In genomic region chr1:164994247-164994660, GRCm38 (mm10) we compare ENCODE assay signal across 10 mouse cellular contexts. TPM values are rescaled to one million over a fixed set of nuclear protein-coding genes. Genes with fewer than 3 reads are reported as not detected.
DNase-seq lines count a peak whose midpoint lies in the region; ATAC-seq and TF ChIP-seq lines count a peak whose summit lies in the region.
"Had no signal": no experiment of that assay in that cellular context is flagged by ENCODE, and none has a peak within 500 bp of the region (broad histone marks: within the 10 kb centered on the region; RNA-seq: fewer than 3 reads in every experiment).

No protein-coding gene starts in this region.

- no peak overlapping the region for H3K4me3 ChIP-seq in limb, embryonic 14.5 days (replicated peaks; ENCODE audit: low read length)
- no peak overlapping the region for H3K4me3 ChIP-seq in limb, embryonic 10.5 days
- no peak overlapping the region for H3K4me3 ChIP-seq in heart, embryonic 12.5 days
- H3K4me3 ChIP-seq in myocyte = no peak overlapping the region
- H3K4me3 ChIP-seq: limb, embryonic 15.5 days; megakaryocyte, embryonic 14.5 days had no signal

- no peaks in the 10 kb centered on the region for H3K79me2 ChIP-seq in myocyte (ENCODE audit: control insufficient read depth, insufficient read depth)

- TF ChIP-seq POLR2A in limb, embryonic 14.5 days (IDR thresholded peaks at IDR 0.05; ENCODE audit: borderline replicate concordance, extremely low read depth, insufficient read depth, insufficient read length) = no peak
- no peak for TF ChIP-seq POLR2A in myocyte (IDR thresholded peaks at IDR 0.05; ENCODE audit: insufficient read length, low read depth)

- no peak overlapping the region for H3K27ac ChIP-seq in limb, embryonic 14.5 days (replicated peaks; ENCODE audit: low read depth, low read length)
- H3K27ac ChIP-seq in limb, embryonic 10.5 days = no peak overlapping the region
- H3K27ac ChIP-seq in heart, embryonic 12.5 days (ENCODE audit: poor library complexity, severe bottlenecking) = peak overlapping the region; percentile 66
- H3K27ac ChIP-seq: limb, embryonic 15.5 days had no signal

- no peaks in the 10 kb centered on the region for H3K36me3 ChIP-seq in limb, embryonic 14.5 days (ENCODE audit: control insufficient read depth, insufficient read depth, low read length)
- H3K36me3 ChIP-seq in limb, embryonic 10.5 days = no peaks in the 10 kb centered on the region
- H3K36me3 ChIP-seq in heart, embryonic 12.5 days = no peaks in the 10 kb centered on the region
- no peaks in the 10 kb centered on the region for H3K36me3 ChIP-seq in myocyte (ENCODE audit: control insufficient read depth, insufficient read depth)
- H3K36me3 ChIP-seq: limb, embryonic 15.5 days had no signal

- WGBS in limb, embryonic 14.5 days = 44% methylated on average over 6 of the region's 6 CpGs
- WGBS in limb, embryonic 10.5 days = 64% methylated on average over 6 of the region's 6 CpGs
- 3% methylated on average over 6 of the region's 6 CpGs for WGBS in heart, embryonic 12.5 days

- no peak overlapping the region for H3K4me2 ChIP-seq in limb, embryonic 14.5 days (replicated peaks; ENCODE audit: low read depth, low read length, severe bottlenecking)
- H3K4me2 ChIP-seq in heart, embryonic 12.5 days = peak overlapping the region; percentile 35
- H3K4me2 ChIP-seq in myocyte (ENCODE audit: low read depth) = peak overlapping the region; percentile 3
- H3K4me2 ChIP-seq: limb, embryonic 15.5 days had no signal

- no peaks in the 10 kb centered on the region for H3K9me3 ChIP-seq in limb, embryonic 14.5 days (ENCODE audit: control insufficient read depth, low read length)
- H3K9me3 ChIP-seq in limb, embryonic 10.5 days (replicated peaks) = no peaks in the 10 kb centered on the region
- no peaks in the 10 kb centered on the region for H3K9me3 ChIP-seq in heart, embryonic 12.5 days (replicated peaks)
- H3K9me3 ChIP-seq: limb, embryonic 15.5 days had no signal

- H3ac ChIP-seq in myocyte (ENCODE audit: control insufficient read depth, insufficient read length) = no peak overlapping the region

- no peak overlapping the region for H3K9ac ChIP-seq in limb, embryonic 14.5 days (ENCODE audit: low read depth, low read length, severe bottlenecking)
- no peak overlapping the region for H3K9ac ChIP-seq in heart, embryonic 12.5 days
- H3K9ac ChIP-seq: limb, embryonic 15.5 days had no signal

- no peaks in the 10 kb centered on the region for H3K27me3 ChIP-seq in limb, embryonic 14.5 days (ENCODE audit: control insufficient read depth, insufficient read depth, low read length)
- no peaks in the 10 kb centered on the region for H3K27me3 ChIP-seq in limb, embryonic 10.5 days (ENCODE audit: low read depth, poor library complexity, severe bottlenecking)
- no peaks in the 10 kb centered on the region for H3K27me3 ChIP-seq in heart, embryonic 12.5 days (replicated peaks)
- no peaks in the 10 kb centered on the region for H3K27me3 ChIP-seq in myocyte (ENCODE audit: control insufficient read depth, insufficient read depth, insufficient read length)
- H3K27me3 ChIP-seq: limb, embryonic 15.5 days had no signal

- 0 out of 2 replicates have a peak, but pooled peaks have one; percentile 41 for ATAC-seq in limb, embryonic 14.5 days (ENCODE audit: low FRiP score, low read depth)
- ATAC-seq in heart, embryonic 12.5 days (ENCODE audit: insufficient number of reproducible peaks, low FRiP score) = peak; percentile 76; the same call in 1 of the 2 replicates

- DNase-seq in limb, embryonic 14.5 days (ENCODE audit: low spot score) = no peak
- no peak for DNase-seq in limb, embryonic 10.5 days (ENCODE audit: low spot score)
- DNase-seq in embryo, embryonic 10.5 days (ENCODE audit: low spot score) = peak; percentile 33
- DNase-seq in adipocyte (ENCODE audit: low spot score) = no peak
- no peak for DNase-seq in right cerebral cortex, postnatal 14 days
- DNase-seq: cerebellum, postnatal 10 days had no signal

- no peaks in the 10 kb centered on the region for H3K4me1 ChIP-seq in limb, embryonic 14.5 days (ENCODE audit: control insufficient read depth, insufficient read depth, low read length)
- H3K4me1 ChIP-seq in limb, embryonic 10.5 days = no peaks in the 10 kb centered on the region
- H3K4me1 ChIP-seq in heart, embryonic 12.5 days (replicated peaks) = peaks cover 40% of the 10 kb centered on the region

TF ChIP-seq in myocyte, 11 proteins besides CTCF, POLR2A, EP300 and RAD21:
- TF ChIP-seq MYOG (IDR thresholded peaks at IDR 0.05; ENCODE audit: control insufficient read depth in 1 of 3, insufficient read depth in 1 of 3, insufficient read length in 2 of 3, low read depth in 2 of 3) (peak in 2 of 3 experiments; percentile 50 to 76), MAX (IDR thresholded peaks at IDR 0.05; ENCODE audit: low read depth) (no peak), MYOD1 (IDR thresholded peaks at IDR 0.05; ENCODE audit: control insufficient read depth in 1 of 3, insufficient read length in 2 of 3, low read depth in 2 of 3) (peak in 2 of 3 experiments; percentile 66 to 84), TCF3 (IDR thresholded peaks at IDR 0.05; ENCODE audit: insufficient read length, low read depth) (peak; percentile 13), USF1 (IDR thresholded peaks at IDR 0.05; ENCODE audit: low read depth) (no peak)
TF ChIP-seq in myocyte: peak in this region for 3.

RNA-seq across cellular contexts. Expression of gene Xcl1, which starts 58.9 kb away (rescaled TPM):
- polyA plus RNA-seq in limb, embryonic 14.5 days (2012; rRNA removed) = not detected in 2 replicates
- polyA plus RNA-seq in limb, embryonic 14.5 days (2014; fragmentation: Nextera tagmentation; extraction: Ambion mirVana) = not detected in 2 replicates
- not detected in 2 replicates for polyA plus RNA-seq in limb, embryonic 10.5 days (2016; fragmentation: Nextera tagmentation; extraction: Ambion mirVana)
- polyA plus RNA-seq in heart, embryonic 12.5 days (2016; fragmentation: Nextera tagmentation; extraction: Ambion mirVana) = not detected in 2 replicates
- polyA plus RNA-seq in myocyte (2012; fragmentation: generic; extraction: Trizol) = 0.10 TPM
- polyA plus RNA-seq: limb, embryonic 15.5 days had no signal
